Mouse (Mus musculus) forebrain, embryonic 12.5 days (tissue): Measurements from ENCODE around the gene Tmco1. TPM values are rescaled to one million over a fixed set of nuclear protein-coding genes. Genes with fewer than 3 reads are reported as not detected.
A peak's percentile ranks its signal among the peaks of the same experiment; 100 is the strongest.

ENCODE experiments used
- ATAC-seq: fragments of 200-750 bp; cut with Nextera tagmentation; 2 replicates; pipeline ENCODE4 v1.8.0; 2017; ENCODE audit warnings: moderate TSS enrichment; ENCODE audit not compliant: low FRiP score
- H3K27ac ChIP-seq: fragments of 300-500 bp; sonication (generic); 2 replicates; pipeline ENCODE4 v1.5.1; 2016; ENCODE audit warnings: mild to moderate bottlenecking
- H3K27me3 ChIP-seq: fragments of 300-500 bp; sonication (generic); 2 replicates; pipeline ENCODE4 v1.6.1; 2016; ENCODE audit warnings: mild to moderate bottlenecking
- H3K36me3 ChIP-seq: fragments of 300-500 bp; sonication (generic); replicated peaks from 2 replicates; pipeline ENCODE4 v1.6.1; 2016; ENCODE audit warnings: mild to moderate bottlenecking
- H3K4me1 ChIP-seq: fragments of 300-500 bp; sonication (generic); 2 replicates; pipeline ENCODE4 v1.6.1; 2016
- H3K4me2 ChIP-seq: fragments of 300-500 bp; sonication (generic); 2 replicates; pipeline ENCODE4 v1.6.1; 2016; ENCODE audit warnings: mild to moderate bottlenecking, moderate library complexity
- H3K4me3 ChIP-seq: fragments of 300-500 bp; sonication (generic); replicated peaks from 2 replicates; pipeline ENCODE4 v1.5.1; 2016; ENCODE audit warnings: mild to moderate bottlenecking
- H3K9ac ChIP-seq: fragments of 300-500 bp; sonication (generic); 2 replicates; pipeline ENCODE4 v1.6.1; 2016; ENCODE audit warnings: mild to moderate bottlenecking
- H3K9me3 ChIP-seq: fragments of 300-500 bp; sonication (generic); 2 replicates; pipeline ENCODE4 v1.6.1; 2016
- WGBS: fragments of 180-500 bp; shearing (Covaris S2); methylation state at CpG from one replicate; pipeline ENCODE4 v1.1.7; 2016; 5-methylcytosine and 5-hydroxymethylcytosine counted together
- polyA plus RNA-seq: library from polyadenylated mRNA; unstranded; fragments of >200 nt; fragmentation: Nextera tagmentation; extraction: Ambion mirVana; gene quantifications from 2 replicates; pipeline ENCODE4 v1.2.1, GENCODE M21; 2016

Gene Tmco1
- polyA plus RNA-seq, 1 experiment from 2014 or later = 68.3 TPM

GRCm38 (mm10) chr1:167271841-167272240, 36.3 kb upstream of the Tmco1 start:
- Histone ChIP-seq H3K9ac (no peak overlapping the region), H3K4me2 (no peak overlapping the region), H3K9me3 (no peaks in the 10 kb centered on the region), H3K4me1 (peaks cover 52% of the 10 kb centered on the region), H3K36me3 (no peaks in the 10 kb centered on the region), H3K27ac (0 out of 2 replicates have a peak overlapping the region, but pooled peaks have one; percentile 31), H3K4me3 (no peak overlapping the region), H3K27me3 (no peaks in the 10 kb centered on the region)
- WGBS = 68% methylated on average over 8 of the region's 8 CpGs
- ATAC-seq = no peak

- no peaks in the 10 kb centered on the region for H3K27me3 ChIP-seq
- no peak overlapping the region for H3K4me2 ChIP-seq
- 69% methylated on average over 14 of the region's 14 CpGs for WGBS
- H3K36me3 ChIP-seq = no peaks in the 10 kb centered on the region
- no peak overlapping the region for H3K9ac ChIP-seq
- H3K4me3 ChIP-seq = no peak overlapping the region
- no peak overlapping the region for H3K27ac ChIP-seq
- ATAC-seq = no peak
- no peaks in the 10 kb centered on the region for H3K9me3 ChIP-seq
- peaks cover 48% of the 10 kb centered on the region for H3K4me1 ChIP-seq
Measured at GRCm38 (mm10) chr1:167273380-167274163, 34.6 kb upstream of the Tmco1 start.

DNA sequence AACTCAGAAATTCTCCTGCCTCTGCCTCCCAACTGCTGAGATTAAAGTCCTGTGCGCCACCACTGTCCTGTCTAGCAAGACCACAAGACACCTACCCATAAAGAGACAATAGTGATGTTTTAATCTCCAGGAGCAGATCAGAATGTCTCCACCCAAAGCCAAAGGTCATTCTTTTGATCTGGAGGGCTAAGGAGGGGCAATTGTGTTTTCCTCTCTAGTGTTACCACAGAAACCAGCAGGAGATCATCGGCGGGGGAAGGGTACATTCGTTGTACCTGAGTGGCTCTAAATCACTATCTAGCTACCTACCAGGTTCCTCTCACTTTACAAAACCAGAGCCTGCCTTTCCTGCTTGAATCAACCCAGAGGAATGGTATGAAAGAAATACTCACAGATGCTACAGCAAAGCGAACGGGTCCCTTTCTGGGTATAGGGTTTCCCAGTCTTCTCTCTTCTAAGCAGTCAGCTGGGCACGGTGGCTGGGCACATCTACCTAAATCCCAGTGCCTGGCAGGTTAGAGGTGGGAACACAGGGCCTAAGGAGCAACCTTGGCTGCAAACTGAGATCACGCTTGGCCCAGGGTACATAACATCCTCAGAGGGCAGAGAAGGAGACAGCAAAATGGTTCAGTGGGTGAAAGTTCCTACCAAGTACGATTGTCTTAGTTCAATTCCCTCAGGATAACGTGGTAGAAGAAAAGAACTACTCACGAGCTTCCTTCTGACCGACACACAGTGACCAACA, 33.4 kb upstream of the Tmco1 start:
- no peak for ATAC-seq
- Histone ChIP-seq H3K4me3 (no peak overlapping the region), H3K36me3 (no peaks in the 10 kb centered on the region; the same call in 1 of the 2 replicates), H3K4me2 (no peak overlapping the region), H3K27ac (no peak overlapping the region), H3K27me3 (no peaks in the 10 kb centered on the region), H3K9me3 (no peaks in the 10 kb centered on the region), H3K4me1 (peaks cover 45% of the 10 kb centered on the region), H3K9ac (no peak overlapping the region)
- WGBS = 85% methylated on average over 12 of the region's 12 CpGs

- Histone ChIP-seq H3K27me3 (no peaks in the 10 kb centered on the region), H3K9ac (no peak overlapping the region), H3K27ac (no peak overlapping the region), H3K4me2 (no peak overlapping the region), H3K4me3 (no peak overlapping the region), H3K36me3 (no peaks in the 10 kb centered on the region; the same call in 1 of the 2 replicates), H3K4me1 (peaks cover 38% of the 10 kb centered on the region), H3K9me3 (no peaks in the 10 kb centered on the region)
- no peak for ATAC-seq
- WGBS = 81% methylated on average over 6 of the region's 6 CpGs
Measured at GRCm38 (mm10) chr1:167278395-167278794, 29.8 kb upstream of the Tmco1 start.

GRCm38 (mm10) chr1:167279160-167279715, 28.9 kb upstream of the Tmco1 start:
- no peak overlapping the region for H3K4me2 ChIP-seq
- H3K9ac ChIP-seq = no peak overlapping the region
- no peak overlapping the region for H3K27ac ChIP-seq
- ATAC-seq = no peak
- no peaks in the 10 kb centered on the region for H3K27me3 ChIP-seq
- WGBS = 80% methylated on average over 13 of the region's 13 CpGs
- H3K36me3 ChIP-seq = no peaks in the 10 kb centered on the region; the same call in 1 of the 2 replicates
- no peaks in the 10 kb centered on the region for H3K9me3 ChIP-seq
- no peak overlapping the region for H3K4me3 ChIP-seq
- H3K4me1 ChIP-seq = peaks cover 29% of the 10 kb centered on the region

DNA sequence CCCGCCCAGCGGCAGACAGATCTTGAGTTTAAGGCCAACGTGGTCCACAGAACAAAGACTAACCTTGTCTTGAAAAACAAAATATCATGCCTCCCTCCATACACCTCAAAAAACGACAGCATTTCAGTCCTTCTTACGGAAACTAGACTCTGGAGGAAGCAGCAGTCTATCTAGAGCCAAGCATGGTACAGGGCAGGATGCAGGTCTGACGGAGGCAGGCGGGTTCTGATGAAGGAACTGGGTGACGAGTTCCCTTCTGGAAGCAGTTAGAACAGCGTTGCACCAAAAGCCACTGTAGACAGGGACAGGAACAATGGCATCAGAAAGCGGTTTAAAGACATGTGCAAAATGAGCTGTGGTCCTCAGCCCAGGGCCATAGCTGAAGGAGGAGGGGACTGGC, 28.1 kb upstream of the Tmco1 start:
- Histone ChIP-seq H3K9me3 (no peaks in the 10 kb centered on the region), H3K27ac (no peak overlapping the region), H3K36me3 (no peaks in the 10 kb centered on the region; the same call in 1 of the 2 replicates), H3K4me2 (no peak overlapping the region), H3K27me3 (no peaks in the 10 kb centered on the region), H3K4me1 (peaks cover 30% of the 10 kb centered on the region), H3K9ac (no peak overlapping the region), H3K4me3 (no peak overlapping the region)
- no peak for ATAC-seq
- WGBS = 90% methylated on average over 10 of the region's 10 CpGs

DNA sequence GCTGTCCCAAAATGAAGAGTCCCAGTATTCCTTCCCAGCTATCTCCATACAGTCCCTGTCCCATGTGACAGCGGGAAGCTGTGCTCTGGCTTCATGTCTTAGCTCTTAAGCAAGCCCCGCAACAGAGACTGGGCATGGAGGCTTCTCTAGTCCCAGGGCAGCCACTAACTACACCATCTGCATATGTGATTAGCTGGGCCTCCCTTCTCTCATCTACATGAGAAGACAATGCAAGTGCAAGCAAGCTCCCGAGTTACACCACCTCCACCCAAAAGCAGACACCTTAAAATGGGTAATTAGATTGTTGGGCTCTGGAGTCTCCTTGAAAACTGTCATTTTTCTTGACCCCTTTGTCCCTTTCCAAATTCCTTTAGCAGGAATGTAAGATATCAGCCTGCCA, 26.1 kb upstream of the Tmco1 start:
- Histone ChIP-seq H3K4me3 (no peak overlapping the region), H3K27ac (no peak overlapping the region)
- WGBS = 49% methylated on average over 3 of the region's 3 CpGs

DNA sequence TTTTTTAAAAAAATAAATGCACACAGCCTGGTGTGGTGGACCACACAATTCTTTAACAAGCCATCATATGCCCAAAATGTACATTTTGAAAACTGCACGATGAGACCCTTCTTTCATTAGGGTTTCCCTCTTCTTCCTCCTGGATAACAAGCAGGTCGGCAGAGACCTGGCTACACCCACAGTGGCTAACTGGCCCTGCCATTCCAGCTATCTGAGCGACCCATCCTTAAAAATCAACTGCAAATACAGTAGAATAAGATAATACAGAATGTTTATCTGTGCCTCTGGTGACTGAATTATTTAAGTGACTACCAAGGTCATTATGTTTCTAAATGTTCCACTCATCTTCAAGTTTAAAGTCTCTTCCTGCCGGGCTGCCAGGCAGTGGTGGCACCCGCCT, 25.4 kb upstream of the Tmco1 start:
- Histone ChIP-seq H3K36me3 (no peaks in the 10 kb centered on the region; the same call in 1 of the 2 replicates), H3K4me2 (peak overlapping the region; percentile 70), H3K4me3 (peak overlapping the region; percentile 92), H3K9ac (peak overlapping the region; percentile 96; the same call in 1 of the 2 replicates), H3K27me3 (no peaks in the 10 kb centered on the region), H3K9me3 (no peaks in the 10 kb centered on the region), H3K4me1 (peaks cover 38% of the 10 kb centered on the region), H3K27ac (no peak overlapping the region)
- no peak for ATAC-seq
- 50% methylated on average over 5 of the region's 5 CpGs for WGBS

More for the DNA sequence above, 26.1 kb upstream of the Tmco1 start:
- Histone ChIP-seq H3K9me3 (no peaks in the 10 kb centered on the region), H3K36me3 (no peaks in the 10 kb centered on the region; the same call in 1 of the 2 replicates), H3K4me2 (peak overlapping the region; percentile 70), H3K9ac (0 out of 2 replicates have a peak overlapping the region, but pooled peaks have one; percentile 96), H3K27me3 (no peaks in the 10 kb centered on the region), H3K4me1 (peaks cover 38% of the 10 kb centered on the region)
- ATAC-seq = no peak

GRCm38 (mm10) chr1:167283441-167284257, 24.5 kb upstream of the Tmco1 start:
- Histone ChIP-seq H3K4me1 (peaks cover 39% of the 10 kb centered on the region), H3K27me3 (no peaks in the 10 kb centered on the region), H3K9ac (peak overlapping the region; percentile 96), H3K36me3 (no peaks in the 10 kb centered on the region; the same call in 1 of the 2 replicates), H3K4me3 (peak overlapping the region; percentile 92), H3K4me2 (peak overlapping the region; percentile 70), H3K9me3 (no peaks in the 10 kb centered on the region), H3K27ac (peak overlapping the region; percentile 98)
- peak; percentile 39 for ATAC-seq
- WGBS = under 1% methylated on average over 44 of the region's 44 CpGs

DNA sequence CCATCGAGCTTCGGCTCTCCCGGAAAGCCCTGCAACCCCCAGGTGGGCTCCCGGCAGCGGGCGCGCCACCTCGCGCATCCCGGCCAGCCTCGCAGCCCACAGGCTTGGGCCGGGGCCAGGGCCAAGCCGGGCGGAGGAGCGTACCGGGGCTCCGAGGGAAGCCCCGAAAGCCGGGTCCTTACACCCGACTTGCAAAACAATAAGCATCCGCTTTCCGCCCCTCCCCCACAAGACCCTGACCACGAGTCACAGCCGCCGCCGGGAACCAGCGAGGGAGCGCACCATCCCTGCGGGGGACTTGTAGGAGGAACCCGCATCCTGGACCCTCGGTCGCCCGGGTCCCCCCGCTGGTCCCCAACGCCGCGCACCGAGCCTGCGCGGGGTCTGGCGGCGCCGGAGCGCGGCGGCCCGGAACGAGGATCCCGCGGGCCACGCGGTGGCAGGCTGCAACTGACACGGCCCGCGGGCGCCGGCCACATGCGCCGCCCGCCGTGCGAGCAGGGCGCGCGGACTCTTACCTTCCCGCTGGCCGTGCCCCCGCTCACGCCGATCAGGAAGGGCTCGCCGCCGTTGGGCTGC, 23.8 kb upstream of the Tmco1 start:
- Histone ChIP-seq H3K4me1 (peaks cover 39% of the 10 kb centered on the region), H3K9ac (peak overlapping the region; percentile 96), H3K27me3 (no peaks in the 10 kb centered on the region), H3K36me3 (no peaks in the 10 kb centered on the region; the same call in 1 of the 2 replicates), H3K4me3 (peak overlapping the region; percentile 92), H3K4me2 (peak overlapping the region; percentile 70), H3K27ac (peak overlapping the region; percentile 98), H3K9me3 (no peaks in the 10 kb centered on the region)
- 1% methylated on average over 68 of the region's 73 CpGs for WGBS
- peak; percentile 70; the same call in 1 of the 2 replicates for ATAC-seq

GRCm38 (mm10) chr1:167284837-167285319, 23.3 kb upstream of the Tmco1 start:
- peak overlapping the region; percentile 92 for H3K4me3 ChIP-seq
- WGBS = under 1% methylated on average over 51 of the region's 51 CpGs
- peak overlapping the region; percentile 70 for H3K4me2 ChIP-seq
- H3K27ac ChIP-seq = peak overlapping the region; percentile 98
- ATAC-seq = peak; percentile 90
- H3K36me3 ChIP-seq = no peaks in the 10 kb centered on the region
- H3K9ac ChIP-seq = peak overlapping the region; percentile 96
- no peaks in the 10 kb centered on the region for H3K27me3 ChIP-seq
- H3K9me3 ChIP-seq = no peaks in the 10 kb centered on the region
- H3K4me1 ChIP-seq = peaks cover 44% of the 10 kb centered on the region
